Mouse (Mus musculus) CH12.LX (cell line): ENCODE data around the gene Pde1a. TPM values are rescaled to one million over a fixed set of nuclear protein-coding genes. Genes with fewer than 3 reads are reported as not detected.

Source experiments
- DNase-seq: peaks from one replicate; pipeline ENCODE4 v3.0.0-alpha.2; 2013; ENCODE audit errors: extremely low read depth
- H3K27ac ChIP-seq: 2 replicates; pipeline ENCODE4 v1.5.1; 2012; ENCODE audit warnings: low read depth, mild to moderate bottlenecking, control low read depth, moderate library complexity; ENCODE audit not compliant: insufficient read depth
- H3K27me3 ChIP-seq: replicated peaks from 2 replicates; pipeline ENCODE3; 2012; ENCODE audit warnings: inconsistent platforms
- H3K36me3 ChIP-seq, 2 experiments: replicated peaks in 1 of 2; 2 replicates each; pipeline versions ENCODE3 to v1.6.1; 2012; ENCODE audit warnings: inconsistent platforms in 1 of 2, low read length in 1 of 2, mild to moderate bottlenecking in 1 of 2, mixed read lengths in 1 of 2, moderate library complexity in 1 of 2; ENCODE audit not compliant: control insufficient read depth in 1 of 2, insufficient read depth in 1 of 2
- H3K4me1 ChIP-seq, 2 experiments: 2 replicates each; pipeline ENCODE4 v1.6.1; 2012; ENCODE audit warnings: inconsistent platforms in 1 of 2, moderate library complexity in 1 of 2; ENCODE audit not compliant: insufficient read depth in 2 of 2, control insufficient read depth in 1 of 2
- H3K4me2 ChIP-seq: 2 replicates; pipeline ENCODE4 v1.6.1; 2012; ENCODE audit warnings: low read depth, mild to moderate bottlenecking, control low read depth; ENCODE audit not compliant: poor library complexity, insufficient read depth, severe bottlenecking
- H3K4me3 ChIP-seq, 3 experiments: fragments of 150-350 bp in 1 of 3; sonication (generic) in 1 of 3; replicated peaks in 1 of 3; 2 replicates each; pipeline versions ENCODE3 to v1.5.1; 2011 to 2012; ENCODE audit warnings: low read depth in 2 of 3, low read length in 2 of 3, mild to moderate bottlenecking in 2 of 3, moderate library complexity in 2 of 3, control low read depth in 1 of 3, improper control_type of control experiment in 1 of 3, inconsistent platforms in 1 of 3, mixed read lengths in 1 of 3; ENCODE audit not compliant: poor library complexity in 1 of 3
- H3K79me2 ChIP-seq: replicated peaks from 2 replicates; pipeline ENCODE4 v1.6.1; 2012; ENCODE audit warnings: mild to moderate bottlenecking, moderate library complexity; ENCODE audit not compliant: control insufficient read depth, poor library complexity, insufficient read depth, severe bottlenecking; ENCODE audit errors: extremely low read depth
- H3K9ac ChIP-seq: 2 replicates; pipeline ENCODE4 v1.6.1; 2012; ENCODE audit warnings: low read depth, mild to moderate bottlenecking, control low read depth, moderate library complexity; ENCODE audit not compliant: insufficient read depth
- H3K9me3 ChIP-seq: replicated peaks from 2 replicates; pipeline ENCODE3; 2012; ENCODE audit warnings: low read length, inconsistent platforms, mixed read lengths
- CHD1 ChIP-seq: IDR thresholded peaks from 2 replicates; pipeline ENCODE4 v1.6.1; 2012; ENCODE audit warnings: low read depth, low read length, improper control_type of control experiment, inconsistent platforms
- CTCF ChIP-seq, 2 experiments: IDR thresholded peaks in 1 of 2; conservative IDR thresholded peaks in 1 of 2; 2 replicates each; pipeline ENCODE4 v1.5.1; 2011 to 2012; ENCODE audit warnings: low read depth in 2 of 2, low read length in 2 of 2, improper control_type of control experiment in 1 of 2, inconsistent platforms in 1 of 2, mild to moderate bottlenecking in 1 of 2, moderate library complexity in 1 of 2
- E2F4 ChIP-seq: IDR thresholded peaks from 2 replicates; pipeline ENCODE4 v1.6.1; 2011; ENCODE audit warnings: low read depth, low read length, improper control_type of control experiment; ENCODE audit not compliant: insufficient replicate concordance
- ELF1 ChIP-seq: IDR thresholded peaks from 2 replicates; pipeline ENCODE4 v1.6.1; 2014; ENCODE audit warnings: low read depth, mild to moderate bottlenecking, inconsistent platforms, low read length, improper control_type of control experiment
- ETS1 ChIP-seq: conservative IDR thresholded peaks from 2 replicates; pipeline ENCODE4 v1.6.1; 2012; ENCODE audit warnings: low read depth, mild to moderate bottlenecking, inconsistent platforms, low read length, improper control_type of control experiment, moderate library complexity
- IRF4 ChIP-seq: IDR thresholded peaks from 2 replicates; pipeline ENCODE4 v1.6.1; 2014; ENCODE audit warnings: low read depth, mild to moderate bottlenecking, inconsistent platforms, low read length, improper control_type of control experiment
- JUND ChIP-seq: conservative IDR thresholded peaks from 2 replicates; pipeline ENCODE4 v1.6.1; 2011; ENCODE audit warnings: low read depth, low read length, improper control_type of control experiment
- KAT2A ChIP-seq: IDR thresholded peaks from 2 replicates; pipeline ENCODE4 v1.6.1; 2012; ENCODE audit warnings: low read length, improper control_type of control experiment, inconsistent platforms; ENCODE audit not compliant: insufficient replicate concordance
- MAFK ChIP-seq: IDR thresholded peaks from 2 replicates; pipeline ENCODE4 v1.6.1; 2011; ENCODE audit warnings: low read length, improper control_type of control experiment; ENCODE audit not compliant: insufficient replicate concordance
- MAX ChIP-seq: IDR thresholded peaks from 2 replicates; pipeline ENCODE4 v1.6.1; 2011; ENCODE audit warnings: low read length, improper control_type of control experiment
- MAZ ChIP-seq: IDR thresholded peaks from 2 replicates; pipeline ENCODE4 v1.6.1; 2012; ENCODE audit warnings: low read depth, mild to moderate bottlenecking, inconsistent platforms, low read length, improper control_type of control experiment, moderate library complexity
- NELFE ChIP-seq: IDR thresholded peaks from 2 replicates; pipeline ENCODE4 v1.6.1; 2011; ENCODE audit warnings: low read depth, low read length, improper control_type of control experiment
- NRF1 ChIP-seq: IDR thresholded peaks from 2 replicates; pipeline ENCODE4 v1.6.1; 2014; ENCODE audit warnings: low read depth, mild to moderate bottlenecking, inconsistent platforms, low read length, improper control_type of control experiment, moderate library complexity
- POLR2A ChIP-seq: IDR thresholded peaks from 2 replicates; pipeline ENCODE4 v1.6.1; 2011; ENCODE audit warnings: low read depth, mild to moderate bottlenecking, improper control_type of control experiment, low read length
- POLR2AphosphoS2 ChIP-seq: IDR thresholded peaks from 2 replicates; pipeline ENCODE4 v1.6.1; 2011; ENCODE audit warnings: low read depth, low read length, improper control_type of control experiment
- RAD21 ChIP-seq: IDR thresholded peaks from 2 replicates; pipeline ENCODE4 v1.6.1; 2011; ENCODE audit warnings: low read depth, mild to moderate bottlenecking, low read length, improper control_type of control experiment, moderate library complexity
- RCOR1 ChIP-seq: conservative IDR thresholded peaks from 2 replicates; pipeline ENCODE4 v1.6.1; 2012; ENCODE audit warnings: low read depth, mild to moderate bottlenecking, inconsistent platforms, low read length, improper control_type of control experiment
- SIN3A ChIP-seq: IDR thresholded peaks from 2 replicates; pipeline ENCODE4 v1.6.1; 2012; ENCODE audit warnings: low read length, improper control_type of control experiment, inconsistent platforms
- SMC3 ChIP-seq: IDR thresholded peaks from 2 replicates; pipeline ENCODE4 v1.6.1; 2011; ENCODE audit warnings: low read depth, low read length, improper control_type of control experiment
- TCF12 ChIP-seq: IDR thresholded peaks from 2 replicates; pipeline ENCODE4 v1.6.1; 2014; ENCODE audit warnings: low read depth, mild to moderate bottlenecking, inconsistent platforms, low read length, improper control_type of control experiment
- UBTF ChIP-seq: IDR thresholded peaks from 2 replicates; pipeline ENCODE4 v1.6.1; 2012; ENCODE audit warnings: low read depth, mild to moderate bottlenecking, inconsistent platforms, low read length, improper control_type of control experiment, moderate library complexity
- USF2 ChIP-seq: conservative IDR thresholded peaks from 2 replicates; pipeline ENCODE4 v1.6.1; 2011; ENCODE audit warnings: low read depth, low read length, improper control_type of control experiment
- ZC3H11A ChIP-seq: IDR thresholded peaks from 2 replicates; pipeline ENCODE4 v1.6.1; 2012; ENCODE audit warnings: low read depth, mild to moderate bottlenecking, inconsistent platforms, low read length, improper control_type of control experiment
- ZKSCAN1 ChIP-seq: IDR thresholded peaks from 2 replicates; pipeline ENCODE4 v1.6.1; 2012; ENCODE audit warnings: low read depth, inconsistent platforms, low read length, improper control_type of control experiment, borderline replicate concordance
- ZNF384 ChIP-seq: IDR thresholded peaks from 2 replicates; pipeline ENCODE4 v1.6.1; 2012; ENCODE audit warnings: low read depth, low read length, improper control_type of control experiment, inconsistent platforms
- dilution Hi-C: fragments of 300-500 bp; cut with MboI; formaldehyde crosslinking; loops from 2 replicates; pipeline ENCODE4 v1.14.3; 2020; ENCODE audit warnings: low sequenced_read_pairs; ENCODE audit not compliant: extremely low pct_unique_long_range_greater_than_20kb, extremely low pct_ligation_motif_present
- in situ Hi-C: fragments of 300-500 bp; cut with MboI; formaldehyde crosslinking; loops from 3 replicates; pipeline ENCODE4 v1.14.3; 2019; ENCODE audit warnings: low sequenced_read_pairs, low pct_ligation_motif_present, low pct_unique_long_range_greater_than_20kb, mixed read lengths
- polyA plus RNA-seq: library from polyadenylated mRNA; unstranded; fragments of >175 nt; gene quantifications from 2 replicates; pipeline ENCODE4 v1.2.1, GENCODE M21; 2012; ENCODE audit warnings: low read depth; ENCODE audit not compliant: insufficient read length
- total RNA-seq, 2 experiments: library from RNA; depleted of rRNA; stranded (reverse); fragments of 300-350 nt in 1 of 2; fragments of >200 nt in 1 of 2; gene quantifications; 2 replicates each; pipeline ENCODE4 v1.2.3; 2012 to 2014

The Pde1a gene
- total and polyA plus RNA-seq, 3 experiments = 0.05 to 0.08 TPM; not detected in 1

- no peaks in the 10 kb centered on the region for H3K36me3 ChIP-seq
- in situ Hi-C loops = no loop called here
- no peak overlapping the region for H3K27ac ChIP-seq
Observed at GRCm38 (mm10) chr2:79883631-79884350, 245.5 kb downstream of the Pde1a start.

GRCm38 (mm10) chr2:79883210-79883609 is 246.0 kb downstream of the Pde1a start:
- dilution Hi-C loops = no loop called here

More at GRCm38 (mm10) chr2:79883631-79884350, 245.5 kb downstream of the Pde1a start:
- H3K27me3 ChIP-seq = no peaks in the 10 kb centered on the region
- dilution Hi-C loops = no loop called here
- TF ChIP-seq NRF1 = no peak
- TF ChIP-seq TCF12 = no peak
- TF ChIP-seq SMC3 = no peak
- TF ChIP-seq RCOR1 = no peak
- TF ChIP-seq ZC3H11A = no peak
- TF ChIP-seq MAX = no peak
- no peak for TF ChIP-seq ELF1
- TF ChIP-seq ZNF384 = no peak
- TF ChIP-seq CHD1 = no peak
- TF ChIP-seq ZKSCAN1 = no peak
- TF ChIP-seq NELFE = no peak
- TF ChIP-seq ETS1 = no peak
- no peak for TF ChIP-seq USF2
- no peak for TF ChIP-seq E2F4
- no peak overlapping the region for H3K4me2 ChIP-seq
- no peaks in the 10 kb centered on the region for H3K9me3 ChIP-seq
- no peaks in the 10 kb centered on the region for H3K79me2 ChIP-seq
- H3K4me3 ChIP-seq = no peak overlapping the region
- no peak overlapping the region for H3K9ac ChIP-seq
- no peaks in the 10 kb centered on the region for H3K4me1 ChIP-seq
- no peak for DNase-seq

More at GRCm38 (mm10) chr2:79883210-79883609, 246.0 kb downstream of the Pde1a start:
- H3K36me3 ChIP-seq = no peaks in the 10 kb centered on the region
- no peaks in the 10 kb centered on the region for H3K27me3 ChIP-seq
- H3K4me2 ChIP-seq = no peak overlapping the region
- TF ChIP-seq RAD21 = no peak
- TF ChIP-seq UBTF = no peak
- TF ChIP-seq MAZ = no peak
- TF ChIP-seq MAFK = no peak
- TF ChIP-seq SIN3A = no peak
- TF ChIP-seq TCF12 = no peak
- TF ChIP-seq POLR2A = no peak
- no peak for TF ChIP-seq RCOR1
- no peak for TF ChIP-seq NRF1
- TF ChIP-seq IRF4 = no peak
- no peak for TF ChIP-seq NELFE
- TF ChIP-seq POLR2AphosphoS2 = no peak
- no peak for TF ChIP-seq CTCF (conservative IDR thresholded peaks at IDR 0.05 in 1 of 2, IDR thresholded peaks at IDR 0.05 in 1 of 2; ENCODE audit: low read depth in 2 of 2, low read length in 2 of 2)
- TF ChIP-seq KAT2A = no peak
- no peak for TF ChIP-seq JUND
- no peaks in the 10 kb centered on the region for H3K4me1 ChIP-seq
- no peaks in the 10 kb centered on the region for H3K9me3 ChIP-seq
- in situ Hi-C loops = no loop called here
- H3K27ac ChIP-seq = no peak overlapping the region
- DNase-seq = no peak
- no peak overlapping the region for H3K4me3 ChIP-seq
- H3K9ac ChIP-seq = no peak overlapping the region
- no peaks in the 10 kb centered on the region for H3K79me2 ChIP-seq
